Comparison of ENCODE assay signal across 9 mouse cellular contexts in the genomic region with DNA sequence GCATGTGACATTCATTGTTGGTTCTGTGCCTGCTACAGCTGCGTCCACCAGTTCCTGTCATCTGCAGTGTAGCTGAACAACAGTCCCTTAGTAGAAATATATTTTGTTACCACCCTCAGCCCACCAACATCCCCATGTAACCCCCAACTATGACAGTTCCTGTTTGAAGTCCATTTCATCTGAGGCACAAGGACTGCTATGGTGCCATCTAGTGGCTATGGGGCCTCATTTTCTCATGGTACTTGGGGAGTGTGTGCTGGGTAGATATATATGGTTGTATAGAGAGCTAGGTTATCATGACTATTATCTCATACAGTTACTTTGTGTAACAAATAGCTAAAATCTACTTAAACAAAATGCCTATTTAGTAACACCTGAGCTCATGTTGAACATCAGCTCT. TPM values are rescaled to one million over a fixed set of nuclear protein-coding genes. Genes with fewer than 3 reads are reported as not detected.
DNase-seq lines count a peak whose midpoint lies in the region; ATAC-seq and TF ChIP-seq lines count a peak whose summit lies in the region.
"Had no signal": no experiment of that assay in that cellular context is flagged by ENCODE, and none has a peak within 500 bp of the region (broad histone marks: within the 10 kb centered on the region; RNA-seq: fewer than 3 reads in every experiment).

No protein-coding gene starts in this region.

- 48% methylated on average over 1 of the region's 1 CpGs for WGBS in liver, adult 2 months
- 35% methylated on average over 1 of the region's 1 CpGs for WGBS in liver, embryonic 12.5 days (ENCODE audit: insufficient replicate concordance)

- peak; percentile 45 for DNase-seq in liver, adult 2 months (ENCODE audit: extremely low read depth, low read depth, low spot score)
- peak; percentile 70 for DNase-seq in MEL (ENCODE audit: low read depth, low spot score)
- peak; percentile 62 for DNase-seq in brain, embryonic 14.5 days (ENCODE audit: low read depth)
- DNase-seq in left cerebral cortex, postnatal 25 days (ENCODE audit: low spot score in 2 of 2), result peak; percentile 24 to 53
- DNase-seq in retina, postnatal 7 days (ENCODE audit: low read depth, low spot score), result peak; percentile 33

- H3K9me3 ChIP-seq in liver, embryonic 12.5 days (replicated peaks), result no peaks in the 10 kb centered on the region
- H3K9me3 ChIP-seq in MEL (replicated peaks; ENCODE audit: insufficient read depth, low read length), result no peaks in the 10 kb centered on the region
- H3K9me3 ChIP-seq: heart, embryonic 13.5 days; midbrain, embryonic 12.5 days had no signal

- no peaks in the 10 kb centered on the region for H3K4me1 ChIP-seq in liver, adult 2 months (ENCODE audit: control insufficient read depth, insufficient read depth, low read length)
- H3K4me1 ChIP-seq in liver, embryonic 12.5 days, result no peaks in the 10 kb centered on the region
- H3K4me1 ChIP-seq in MEL (ENCODE audit: control insufficient read depth in 1 of 2, insufficient read depth in 2 of 2, low read length in 2 of 2), result no peaks in the 10 kb centered on the region
- H3K4me1 ChIP-seq: heart, embryonic 13.5 days; midbrain, embryonic 12.5 days had no signal

- no peak overlapping the region for H3K27ac ChIP-seq in liver, adult 2 months (replicated peaks; ENCODE audit: insufficient read depth, low read depth, low read length)
- no peak overlapping the region for H3K27ac ChIP-seq in liver, embryonic 12.5 days
- no peak overlapping the region for H3K27ac ChIP-seq in MEL (ENCODE audit: control insufficient read depth, low read depth, low read length)
- H3K27ac ChIP-seq: heart, embryonic 13.5 days; midbrain, embryonic 12.5 days had no signal

- no peak overlapping the region for H3K9ac ChIP-seq in liver, adult 2 months (ENCODE audit: low read depth, low read length)
- no peak overlapping the region for H3K9ac ChIP-seq in liver, embryonic 12.5 days
- no peak overlapping the region for H3K9ac ChIP-seq in MEL (ENCODE audit: control insufficient read depth, low read depth, low read length, poor library complexity, severe bottlenecking)
- H3K9ac ChIP-seq: heart, embryonic 13.5 days; midbrain, embryonic 12.5 days had no signal

- H3K4me2 ChIP-seq in liver, embryonic 12.5 days, result no peak overlapping the region
- H3K4me2 ChIP-seq: heart, embryonic 13.5 days; midbrain, embryonic 12.5 days had no signal

- no peak for TF ChIP-seq EP300 in MEL (IDR thresholded peaks at IDR 0.05; ENCODE audit: low read depth in 1 of 2, low read length in 2 of 2)

- no peak overlapping the region for H3K4me3 ChIP-seq in liver, adult 2 months (ENCODE audit: insufficient read depth, low read depth, low read length)
- H3K4me3 ChIP-seq in liver, embryonic 12.5 days, result no peak overlapping the region
- no peak overlapping the region for H3K4me3 ChIP-seq in MEL (ENCODE audit: control insufficient read depth in 1 of 2, insufficient read depth in 1 of 2, low read depth in 2 of 2, low read length in 2 of 2)
- H3K4me3 ChIP-seq: heart, embryonic 13.5 days; midbrain, embryonic 12.5 days had no signal

- no peaks in the 10 kb centered on the region for H3K27me3 ChIP-seq in liver, adult 2 months (ENCODE audit: control insufficient read depth, insufficient read depth, low read length)
- H3K27me3 ChIP-seq in liver, embryonic 12.5 days (replicated peaks), result no peaks in the 10 kb centered on the region
- H3K27me3 ChIP-seq in MEL (ENCODE audit: control insufficient read depth in 1 of 2, insufficient read depth in 2 of 2, low read length in 2 of 2), result no peaks in the 10 kb centered on the region; a peak in 2 of 4 replicates
- H3K27me3 ChIP-seq: heart, embryonic 13.5 days; midbrain, embryonic 12.5 days had no signal

- no peak for TF ChIP-seq POLR2A in liver, adult 2 months (IDR thresholded peaks at IDR 0.05; ENCODE audit: extremely low read depth, insufficient read depth, low read length)
- no peak for TF ChIP-seq POLR2A in MEL (IDR thresholded peaks at IDR 0.05; ENCODE audit: control insufficient read depth in 1 of 2, insufficient read depth in 1 of 2, low read depth in 1 of 2, low read length in 2 of 2, poor library complexity in 1 of 2)
- no peak for TF ChIP-seq POLR2A in brain, embryonic 14.5 days (IDR thresholded peaks at IDR 0.05; ENCODE audit: borderline replicate concordance, extremely low read depth, insufficient read depth, insufficient read length, poor library complexity, severe bottlenecking)

- peak; percentile 73 for TF ChIP-seq RAD21 in MEL (IDR thresholded peaks at IDR 0.05; ENCODE audit: low read depth, low read length)

- intact Hi-C loops in left cerebral cortex, postnatal 25 days (cut with DNase I), result loop anchor here (1.0 to 10.0 kb wide), 2 partner anchors 104 to 435 kb away; no protein-coding TSS in a partner anchor

- H3K36me3 ChIP-seq in liver, adult 2 months (ENCODE audit: control insufficient read depth, insufficient read depth, low read length), result no peaks in the 10 kb centered on the region
- no peaks in the 10 kb centered on the region for H3K36me3 ChIP-seq in liver, embryonic 12.5 days
- no peaks in the 10 kb centered on the region for H3K36me3 ChIP-seq in MEL (ENCODE audit: control insufficient read depth in 1 of 2, insufficient read depth in 2 of 2, low read length in 2 of 2)
- H3K36me3 ChIP-seq: heart, embryonic 13.5 days; midbrain, embryonic 12.5 days had no signal

- peak; percentile 69 for TF ChIP-seq CTCF in liver, adult 2 months (IDR thresholded peaks at IDR 0.05; ENCODE audit: low read depth, low read length)
- TF ChIP-seq CTCF in MEL (IDR thresholded peaks at IDR 0.05 in 2 of 3, conservative IDR thresholded peaks at IDR 0.05 in 1 of 3; ENCODE audit: control insufficient read depth in 1 of 3, insufficient read depth in 1 of 3, low read depth in 2 of 3, low read length in 3 of 3, poor library complexity in 1 of 3, severe bottlenecking in 1 of 3), result peak; percentile 66 to 86 (median 83)
- peak; percentile 71; the same call in 1 of the 2 replicates for TF ChIP-seq CTCF in brain, embryonic 14.5 days (IDR thresholded peaks at IDR 0.05; ENCODE audit: borderline replicate concordance, extremely low read depth, insufficient read depth, insufficient read length)

- no peaks in the 10 kb centered on the region for H3K79me2 ChIP-seq in liver, adult 2 months (ENCODE audit: control insufficient read depth, insufficient read depth, low read length)
- H3K79me2 ChIP-seq in MEL (ENCODE audit: control insufficient read depth, insufficient read depth, low read length, poor library complexity), result no peaks in the 10 kb centered on the region

- ATAC-seq in liver, embryonic 12.5 days, result no peak
- ATAC-seq in frontal cortex, adult (ENCODE audit: low TSS enrichment), result peak; percentile 72

TF ChIP-seq in MEL, 35 proteins besides CTCF, POLR2A, EP300 and RAD21:
- no peak for TF ChIP-seq CHD1 (IDR thresholded peaks at IDR 0.05; ENCODE audit: low read depth, low read length)
- no peak for TF ChIP-seq USF1 (IDR thresholded peaks at IDR 0.05; ENCODE audit: low read depth, low read length)
- TF ChIP-seq MAX (IDR thresholded peaks at IDR 0.05; ENCODE audit: low read length), result no peak
- TF ChIP-seq GABPA (IDR thresholded peaks at IDR 0.05; ENCODE audit: low read depth, low read length), result no peak
- TF ChIP-seq TBP (IDR thresholded peaks at IDR 0.05; ENCODE audit: low read depth, low read length), result no peak
- TF ChIP-seq ZC3H11A (IDR thresholded peaks at IDR 0.05; ENCODE audit: low read depth, low read length), result peak; percentile 54
- peak; percentile 83 for TF ChIP-seq SMC3 (IDR thresholded peaks at IDR 0.05; ENCODE audit: low read depth, low read length)
- TF ChIP-seq ZNF384 (IDR thresholded peaks at IDR 0.05; ENCODE audit: low read depth, low read length), result no peak

RNA-seq across cellular contexts. Expression of a gene that starts 39.5 kb away (rescaled TPM):
- total RNA-seq in liver, adult 2 months (2014; rRNA removed), result not detected in 2 replicates
- polyA plus RNA-seq in liver, adult 2 months (2012; rRNA removed), result not detected in 2 replicates
- polyA plus RNA-seq in liver, embryonic 12.5 days (2016; fragmentation: Nextera tagmentation; extraction: Ambion mirVana), result not detected in 2 replicates
- not detected in 2 replicates for total RNA-seq in MEL (2012; rRNA removed)
- not detected for polyA plus RNA-seq in MEL (2012; ENCODE audit: insufficient read depth in 1 of 2, insufficient read length in 2 of 2, low read depth in 1 of 2, low replicate concordance in 2 of 2, missing spikeins in 1 of 2)
- polyA plus RNA-seq in brain, embryonic 14.5 days (2012; rRNA removed), result not detected in 2 replicates
- not detected for total RNA-seq in left cerebral cortex, postnatal 25 days (2021)
- polyA plus RNA-seq: heart, embryonic 13.5 days; midbrain, embryonic 12.5 days had no signal

RNA-seq across cellular contexts. Expression of a gene that starts 40.2 kb away (rescaled TPM):
- total RNA-seq in liver, adult 2 months (2014; rRNA removed), result 0.28 and 1.7 TPM in 2 replicates
- polyA plus RNA-seq in liver, adult 2 months (2012; rRNA removed), result not detected in 2 replicates
- not detected in 2 replicates for polyA plus RNA-seq in liver, embryonic 12.5 days (2016; fragmentation: Nextera tagmentation; extraction: Ambion mirVana)
- not detected in 2 replicates for total RNA-seq in MEL (2012; rRNA removed)
- not detected for polyA plus RNA-seq in MEL (2012; ENCODE audit: insufficient read depth in 1 of 2, insufficient read length in 2 of 2, low read depth in 1 of 2, low replicate concordance in 2 of 2, missing spikeins in 1 of 2)
- polyA plus RNA-seq in brain, embryonic 14.5 days (2012; rRNA removed), result not detected in 2 replicates
- total RNA-seq in left cerebral cortex, postnatal 25 days (2021), result not detected
- polyA plus RNA-seq: heart, embryonic 13.5 days; midbrain, embryonic 12.5 days had no signal
